Mouse (Mus musculus) kidney, adult 2 months (tissue): ENCODE measurements around the gene Copa.

Experiments
- CTCF ChIP-seq: fragments of 200-500 bp; conservative IDR thresholded peaks from 2 replicates; pipeline ENCODE4 v1.5.1; 2011; ENCODE audit warnings: low read depth, mild to moderate bottlenecking, control low read depth, low read length, moderate library complexity, mixed read lengths; ENCODE audit not compliant: insufficient read depth, insufficient read length
- POLR2A ChIP-seq: fragments of 200-500 bp; IDR thresholded peaks from one replicate; pipeline ENCODE4 v1.6.1; 2011; ENCODE audit warnings: low read depth, low read length, control low read depth

GRCm38 (mm10) chr1:172148279-172148954 is 66.1 kb downstream of the Copa start:
- TF ChIP-seq POLR2A (no peak), CTCF (no peak)
